Mouse (Mus musculus) layer of hippocampus, adult 9-11 months (tissue): ENCODE measurements around the gene Nol8.
A peak's percentile ranks its signal among the peaks of the same experiment; 100 is the strongest.

Experiments
- DNase-seq: peaks from one replicate; pipeline ENCODE4 v3.0.0; 2022

The Nol8 gene

DNA sequence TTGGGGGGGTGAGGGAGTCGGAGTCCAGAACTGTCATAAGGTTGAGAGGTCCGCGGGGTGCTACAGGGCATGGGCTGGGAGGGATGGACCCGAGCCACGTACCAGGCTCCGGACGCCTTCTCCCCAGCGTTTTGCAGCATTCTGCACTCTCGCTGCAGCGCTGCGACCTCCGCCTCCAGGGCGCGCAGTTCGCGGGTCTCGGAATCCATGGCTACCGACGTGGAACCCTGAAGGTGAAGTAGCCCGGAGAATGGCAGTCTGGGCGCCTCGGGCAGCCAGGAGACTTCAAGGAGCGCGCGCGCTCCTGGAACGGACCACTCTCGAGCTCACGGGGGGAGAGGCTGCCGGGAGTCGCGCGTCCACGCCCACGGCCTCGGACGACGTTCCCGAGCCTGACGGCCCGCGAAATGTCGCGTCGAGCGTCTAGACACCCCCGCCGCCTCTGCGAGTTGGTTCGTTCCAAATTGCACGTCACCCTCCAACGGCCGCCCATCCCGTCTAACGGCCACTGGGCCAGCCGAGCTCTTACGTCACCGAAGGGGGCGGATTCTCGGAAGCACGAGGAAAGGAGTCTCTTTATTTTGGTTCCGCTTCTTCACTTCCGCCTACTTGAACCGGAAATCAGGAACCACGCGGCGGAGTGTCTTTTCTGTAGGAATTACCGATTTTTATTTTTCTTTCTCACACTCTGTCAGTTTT lies at the start of gene Nol8, which contains the start of gene Cenpp:
TSS of gene Nol8 (plus strand) at position 598 of the 699 bp plus-strand sequence.
TSS of gene Cenpp (minus strand) at position 305 of the 699 bp plus-strand sequence.
- DNase-seq, result peak; percentile 98

DNA sequence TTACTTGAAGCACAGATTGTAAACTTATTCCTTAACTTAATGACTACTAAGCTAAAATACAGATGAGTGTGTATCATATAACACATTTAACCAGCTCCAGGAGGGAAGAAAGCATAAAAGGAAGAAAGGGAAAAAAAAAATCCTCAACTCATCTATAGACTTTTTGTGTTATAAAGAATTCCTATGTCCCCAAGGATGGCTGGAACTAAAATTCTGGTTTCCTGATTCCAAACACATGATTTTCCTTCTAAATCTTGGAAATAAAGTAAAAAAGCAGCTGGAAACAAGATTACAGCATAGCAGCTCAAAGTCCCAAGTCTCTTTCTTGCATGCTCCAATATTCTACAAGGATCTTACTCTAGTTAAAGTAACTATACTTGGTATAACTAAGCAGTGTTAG lies 49.3 kb upstream of the Nol8 start:
- DNase-seq, result no peak

DNA sequence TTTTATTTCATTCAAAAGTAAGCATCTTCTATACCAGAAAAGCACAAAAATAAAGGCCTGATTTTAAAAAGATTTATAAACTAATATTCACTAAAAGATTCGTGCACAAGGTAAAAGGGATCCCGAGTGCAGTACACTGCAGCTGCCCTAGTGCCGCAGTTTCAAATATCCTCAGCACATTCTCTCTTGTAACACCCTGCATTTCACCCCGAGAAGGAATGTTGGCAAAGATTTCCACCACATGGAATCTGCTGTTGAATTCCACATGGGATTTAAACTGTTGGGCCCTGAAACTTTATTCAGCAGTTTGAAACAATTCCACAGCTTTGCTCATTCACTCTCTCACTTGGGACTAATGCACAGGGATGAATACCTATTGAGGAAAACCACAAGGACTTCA lies 45.2 kb upstream of the Nol8 start, which contains the start of gene Ogn:
TSS of gene Ogn (plus strand) at position 333 of the 400 bp plus-strand sequence.
- no peak for DNase-seq

DNA sequence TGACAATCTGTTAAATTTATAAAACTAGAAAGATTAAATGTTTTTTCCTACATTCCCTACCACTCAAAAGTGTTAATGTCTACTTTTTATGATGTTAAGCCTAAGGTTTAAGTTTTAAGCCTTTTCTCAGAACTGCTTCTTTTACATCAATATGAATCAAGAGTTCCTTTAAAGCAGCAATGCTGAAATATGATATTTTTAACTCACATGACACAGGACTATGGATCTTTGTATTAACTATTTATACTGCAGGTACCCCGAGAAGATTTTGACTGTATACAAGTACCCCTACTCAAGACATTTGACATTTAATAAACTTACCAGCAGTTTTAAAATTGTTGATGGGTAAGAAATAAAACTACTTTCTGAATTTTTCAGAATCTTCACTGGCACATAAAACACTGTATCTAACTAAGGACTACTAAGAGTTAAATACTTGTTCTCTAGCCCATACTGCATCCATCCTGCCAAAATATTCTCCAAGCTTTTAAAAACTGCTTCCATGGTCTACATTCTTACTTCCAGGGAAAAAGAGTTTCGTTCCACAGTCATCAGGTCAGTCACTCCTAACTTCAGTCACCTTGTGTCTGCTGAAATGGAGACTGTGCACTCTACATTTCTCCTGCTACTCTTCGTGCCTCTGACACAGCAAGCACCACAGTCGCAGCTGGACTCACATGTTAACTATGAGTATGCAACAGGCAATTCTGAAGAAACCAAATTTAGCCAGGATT lies 44.1 kb upstream of the Nol8 start:
- DNase-seq, result no peak

DNA sequence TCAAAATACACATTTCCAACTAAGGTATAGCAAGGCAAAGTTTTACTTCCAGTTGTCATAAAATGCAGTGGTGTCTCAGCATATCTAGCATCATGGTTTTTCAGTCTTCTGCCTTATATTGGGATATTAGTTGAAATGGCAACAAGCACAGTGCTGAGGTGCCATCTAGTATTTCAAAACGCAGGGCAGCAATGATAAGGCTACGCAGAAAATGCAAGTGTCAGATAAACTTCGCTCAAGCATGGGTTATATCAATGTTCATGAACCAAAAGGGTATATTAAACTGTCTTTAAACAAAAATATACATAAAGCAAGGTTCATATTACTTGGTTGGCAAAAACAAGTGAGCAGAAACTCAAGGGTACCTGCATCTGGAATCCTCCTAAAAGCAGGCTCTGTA lies 35.9 kb upstream of the Nol8 start:
- no peak for DNase-seq

DNA sequence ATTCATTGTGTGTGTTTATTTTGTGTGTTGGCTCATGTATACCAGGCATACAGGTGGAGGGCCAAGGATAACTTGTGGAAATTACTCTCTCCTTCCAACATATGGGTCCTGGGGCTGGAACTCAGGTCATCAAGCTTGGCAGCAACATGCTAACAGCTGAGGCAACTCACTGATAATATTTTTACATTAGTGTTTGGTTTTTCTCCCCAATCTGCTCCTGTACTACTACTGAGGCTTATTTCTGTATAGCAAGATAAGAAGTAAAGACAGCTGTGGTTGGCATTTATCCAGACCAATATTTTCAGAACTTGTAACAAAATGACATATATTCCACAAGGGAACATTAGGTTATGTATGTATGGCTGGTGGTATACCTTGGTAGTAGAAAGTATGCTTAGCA lies 34.5 kb upstream of the Nol8 start:
- no peak for DNase-seq

DNA sequence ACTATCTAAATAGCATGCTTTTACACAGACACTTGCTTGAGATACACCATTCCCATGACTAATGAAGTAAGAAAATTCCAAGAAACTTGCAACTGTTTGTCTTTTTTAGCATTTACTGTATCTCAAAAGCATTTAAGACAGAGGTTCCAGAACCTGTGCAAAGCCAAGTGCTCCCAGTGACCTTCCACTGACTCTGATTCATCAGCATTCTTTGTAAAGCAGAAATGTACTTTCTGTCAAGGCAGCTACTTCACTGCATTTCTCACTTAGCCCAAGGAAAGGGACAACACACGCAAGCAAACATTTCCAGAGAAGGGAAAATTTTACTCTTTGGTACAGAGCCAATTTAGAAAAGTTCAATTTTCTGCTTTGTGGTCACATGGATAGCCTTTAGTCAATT lies 29.7 kb upstream of the Nol8 start:
- DNase-seq, result no peak

DNA sequence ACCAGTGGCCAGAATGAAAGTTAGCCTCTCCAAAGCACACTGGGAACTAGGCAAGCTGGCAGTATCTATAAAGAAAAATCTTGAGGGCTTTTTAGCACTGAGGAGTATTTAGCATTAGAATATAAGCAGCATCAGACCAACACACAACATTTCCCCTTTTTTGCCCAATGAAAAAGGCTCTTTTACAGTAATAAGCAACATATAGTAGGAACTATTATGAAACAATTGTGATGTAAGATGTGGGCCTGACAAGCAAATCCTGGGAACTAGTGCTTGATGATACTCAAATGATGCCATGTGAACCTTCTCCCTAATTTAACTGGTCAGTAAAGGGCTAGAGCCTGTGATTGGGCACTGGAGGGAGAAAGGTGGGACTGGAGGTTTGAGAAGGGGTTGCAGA lies 24.7 kb upstream of the Nol8 start:
- DNase-seq, result no peak

DNA sequence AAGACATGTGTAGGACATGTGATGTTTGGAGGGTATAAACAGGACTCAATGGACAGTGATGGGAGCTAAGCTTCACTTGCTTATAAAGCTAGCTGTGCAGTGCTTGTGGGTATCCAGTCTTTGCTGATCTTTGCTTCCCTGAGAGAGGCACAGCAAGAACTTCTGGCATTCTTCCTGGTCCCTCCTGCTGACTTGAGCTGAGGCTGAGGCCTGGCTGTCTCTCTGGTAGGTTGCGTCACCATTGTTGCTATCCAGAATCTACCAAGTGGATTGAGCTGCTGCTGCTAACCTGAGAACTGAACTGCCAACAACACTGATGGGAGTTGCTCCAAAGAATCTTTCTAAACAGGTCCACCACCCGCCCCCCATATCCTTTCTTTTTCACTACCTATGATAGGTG lies 23.8 kb upstream of the Nol8 start:
- no peak for DNase-seq

DNA sequence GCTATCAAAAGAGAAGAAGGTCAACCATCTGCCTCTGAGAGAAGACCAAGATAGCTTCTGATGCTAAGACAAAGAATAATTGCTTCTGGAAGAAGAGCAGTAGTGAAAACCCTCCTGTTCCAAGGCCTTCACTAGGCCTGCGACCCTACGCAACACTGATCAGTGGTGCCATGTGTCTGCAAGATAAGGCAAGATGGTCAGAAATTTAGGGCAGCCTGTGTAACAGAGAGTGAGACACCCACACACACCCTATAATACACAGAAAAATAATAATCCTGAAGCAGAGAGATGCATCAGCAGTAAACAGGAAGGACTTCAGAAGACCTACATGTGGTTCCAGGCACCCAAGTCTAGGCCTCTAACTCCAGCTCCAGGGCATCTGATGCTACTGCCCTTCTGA lies 12.9 kb upstream of the Nol8 start:
- no peak for DNase-seq

DNA sequence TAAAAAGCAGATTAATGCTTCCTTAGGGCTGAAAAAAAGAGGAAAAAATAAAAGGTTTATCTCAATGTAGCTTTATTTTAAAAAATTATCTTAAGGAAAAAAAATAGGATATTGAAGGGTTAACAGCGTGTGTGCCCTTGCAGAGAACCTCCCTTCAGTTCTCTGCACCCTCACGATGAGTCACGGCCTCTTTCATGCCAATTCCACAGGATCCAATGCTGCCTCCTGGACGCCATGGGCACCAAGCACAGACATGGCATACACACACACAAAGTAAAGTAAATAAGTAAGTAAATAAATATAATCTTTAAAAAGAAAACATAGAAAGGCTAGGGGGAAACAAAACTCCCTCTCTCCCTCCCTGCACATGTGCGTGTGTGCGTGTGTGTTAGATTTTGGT lies 10.2 kb upstream of the Nol8 start:
- DNase-seq, result no peak

DNA sequence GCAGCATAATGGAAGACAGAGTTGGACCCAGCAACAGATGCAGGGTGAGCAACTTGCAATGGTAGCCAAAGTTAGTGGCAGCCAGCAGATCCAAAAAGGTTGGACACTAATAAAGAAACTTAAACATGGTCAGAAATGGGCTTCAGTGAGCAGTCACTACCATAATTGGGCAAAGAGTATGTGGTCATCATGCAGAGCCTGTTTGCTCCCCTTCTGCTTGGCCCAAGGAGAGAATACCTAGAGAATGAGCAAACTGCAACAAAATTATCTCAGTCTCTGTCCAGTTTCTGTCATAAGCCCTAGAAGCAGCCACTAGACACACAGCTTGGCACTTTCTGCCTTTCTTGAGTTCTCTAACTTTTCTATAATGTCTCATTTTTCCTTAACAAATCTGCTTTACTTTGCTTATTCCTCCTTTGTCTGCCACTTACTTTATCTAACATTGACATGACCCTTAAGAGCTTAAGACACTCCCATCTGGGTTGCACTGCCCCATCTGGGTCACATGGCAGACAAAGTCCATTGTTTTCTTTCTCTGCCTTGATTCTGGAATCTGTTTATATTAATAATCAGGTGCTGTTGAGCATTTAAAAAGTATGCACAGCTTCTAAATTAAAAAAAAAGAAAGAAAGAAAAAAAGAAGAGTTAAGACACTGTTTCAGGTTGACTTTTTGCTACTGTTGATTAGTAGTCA lies 9.1 kb upstream of the Nol8 start:
- DNase-seq, result no peak

DNA sequence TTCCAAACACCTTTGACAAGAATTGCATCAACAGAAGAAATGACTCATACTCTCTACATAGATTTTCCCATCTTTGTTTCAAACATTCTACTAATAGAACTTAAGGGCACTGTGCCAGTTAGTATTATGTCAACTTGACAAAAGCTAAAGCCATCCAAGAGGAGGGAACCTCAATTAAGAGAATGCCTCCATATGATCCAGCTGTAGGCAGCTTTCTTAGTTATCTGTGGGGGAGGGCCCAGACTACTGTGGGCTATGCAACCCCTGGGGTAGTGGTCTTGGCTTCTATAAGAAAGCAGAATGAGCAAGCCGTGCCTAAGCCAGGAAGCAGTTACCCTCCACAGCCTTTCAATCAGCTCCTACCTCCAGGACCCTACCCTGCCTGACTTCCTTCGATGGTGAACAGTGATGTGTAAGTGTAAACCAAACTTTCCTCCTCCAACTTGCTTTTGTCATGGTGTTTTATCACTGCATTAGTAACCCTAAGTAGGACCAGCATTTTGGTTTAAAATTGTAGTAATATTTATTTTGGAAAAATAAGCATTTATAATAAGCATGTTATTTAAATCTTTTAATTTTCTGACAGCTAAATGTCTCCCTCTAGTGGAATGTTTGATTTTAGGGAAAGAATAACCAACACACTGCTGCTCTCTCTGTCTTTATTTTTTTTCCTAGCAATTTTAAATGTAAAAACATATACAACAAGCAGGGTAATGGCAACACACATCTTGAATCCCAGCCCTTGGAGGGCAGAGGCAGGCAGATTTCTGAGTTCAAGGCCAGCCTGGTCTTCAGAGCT lies 7.9 kb upstream of the Nol8 start:
- DNase-seq, result no peak

DNA sequence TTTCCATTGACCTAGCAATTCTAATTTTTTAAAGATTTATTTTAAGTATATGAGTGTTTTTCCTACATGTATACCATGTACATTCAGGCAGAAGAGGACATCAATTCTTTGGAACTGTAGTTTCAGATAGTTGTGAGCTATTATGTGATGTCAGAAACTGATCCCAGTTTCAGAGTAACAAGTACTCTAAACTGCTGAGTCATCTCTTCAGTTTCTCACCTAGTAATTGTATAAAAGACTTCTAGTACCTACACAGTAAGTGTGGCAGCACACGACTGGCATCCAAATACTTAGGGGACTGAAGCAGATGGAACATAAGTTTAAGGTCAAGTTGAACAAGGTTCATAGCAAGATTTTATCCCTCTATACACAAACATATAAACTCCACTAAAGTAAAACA lies 6.9 kb upstream of the Nol8 start:
- DNase-seq, result no peak

DNA sequence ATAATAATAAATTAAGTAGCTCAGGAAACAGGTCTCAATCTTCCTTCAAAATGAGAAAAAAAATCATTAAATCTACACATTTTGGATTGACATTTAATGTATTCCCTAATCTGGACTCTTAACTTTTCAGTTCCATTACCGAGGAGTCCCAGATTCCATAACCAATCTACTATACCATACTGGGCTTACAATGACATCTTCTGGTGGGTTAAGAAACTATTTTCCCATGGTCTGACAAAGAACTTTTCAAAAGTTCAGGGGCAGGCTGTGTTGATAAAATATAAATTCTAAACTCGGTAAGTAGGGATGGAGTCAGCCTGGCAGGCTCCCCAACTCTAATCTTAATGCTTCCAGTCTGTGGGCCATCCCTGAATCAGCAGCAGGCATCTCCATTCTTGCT lies 1.7 kb upstream of the Nol8 start:
- no peak for DNase-seq

DNA sequence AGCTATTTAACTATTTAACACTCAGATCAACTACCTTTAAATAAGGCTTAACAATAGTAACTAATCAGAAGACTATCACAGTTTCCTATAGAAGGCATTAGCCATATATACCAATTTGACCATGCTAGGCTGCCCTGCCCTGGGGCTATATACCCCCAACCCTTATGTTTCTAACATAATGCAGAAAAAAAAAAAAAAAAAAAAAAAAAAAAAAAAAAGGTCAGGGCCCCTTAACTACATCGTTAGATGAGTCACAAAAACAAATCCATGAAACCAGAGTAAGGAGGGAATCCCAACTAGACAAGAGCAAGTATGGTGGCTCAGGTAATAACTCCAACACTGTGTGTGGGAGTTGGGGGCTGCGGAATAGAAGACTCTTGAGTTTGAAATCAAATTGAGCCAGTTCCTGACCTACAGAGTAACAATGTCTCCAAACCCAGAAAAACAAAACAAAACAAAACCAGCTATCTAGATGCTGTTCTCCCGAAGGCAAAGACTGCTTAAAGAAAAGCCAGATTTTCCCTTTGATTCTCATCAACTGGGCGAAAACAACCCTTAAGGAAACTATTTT lies 1.0 kb upstream of the Nol8 start:
- no peak for DNase-seq

DNA sequence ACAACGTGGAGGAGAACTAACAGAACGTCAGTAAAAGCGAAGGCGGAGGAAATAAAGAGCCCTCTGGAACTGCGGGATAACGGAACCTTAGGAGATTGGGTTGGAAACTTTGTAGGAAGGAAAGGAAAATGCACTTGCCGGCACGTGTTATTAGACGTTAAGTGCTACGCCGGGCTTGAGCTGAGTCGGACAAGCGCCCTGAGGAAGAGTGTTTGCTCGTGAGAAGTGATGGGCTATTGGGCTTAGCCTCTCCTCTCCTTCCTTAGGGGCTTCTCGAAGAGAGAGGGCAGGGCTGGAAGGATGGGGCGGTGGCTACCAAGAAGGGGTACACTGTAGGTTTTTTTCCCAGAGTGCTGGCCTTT lies 283 bp downstream of the Nol8 start:
- no peak for DNase-seq

DNA sequence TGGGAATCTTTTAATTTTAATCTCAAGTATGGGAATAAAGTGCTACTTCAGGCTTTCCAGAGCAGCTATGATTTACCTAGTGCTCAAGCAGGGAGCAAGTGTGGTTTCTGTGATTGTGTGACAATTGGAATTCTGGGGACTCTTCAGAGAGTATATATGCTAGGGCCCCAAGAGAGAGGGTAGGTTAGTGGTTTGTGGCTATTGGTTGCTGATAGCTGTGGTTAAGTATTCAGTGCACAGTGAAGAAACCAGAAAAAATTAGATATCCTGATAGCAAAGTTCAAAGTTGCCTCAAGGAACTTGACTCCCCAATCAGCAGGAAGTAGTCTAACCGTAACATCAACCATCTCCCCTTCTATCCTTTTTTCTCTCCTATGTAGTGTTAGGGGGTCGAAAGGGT lies 24.9 kb downstream of the Nol8 start:
- no peak for DNase-seq

DNA sequence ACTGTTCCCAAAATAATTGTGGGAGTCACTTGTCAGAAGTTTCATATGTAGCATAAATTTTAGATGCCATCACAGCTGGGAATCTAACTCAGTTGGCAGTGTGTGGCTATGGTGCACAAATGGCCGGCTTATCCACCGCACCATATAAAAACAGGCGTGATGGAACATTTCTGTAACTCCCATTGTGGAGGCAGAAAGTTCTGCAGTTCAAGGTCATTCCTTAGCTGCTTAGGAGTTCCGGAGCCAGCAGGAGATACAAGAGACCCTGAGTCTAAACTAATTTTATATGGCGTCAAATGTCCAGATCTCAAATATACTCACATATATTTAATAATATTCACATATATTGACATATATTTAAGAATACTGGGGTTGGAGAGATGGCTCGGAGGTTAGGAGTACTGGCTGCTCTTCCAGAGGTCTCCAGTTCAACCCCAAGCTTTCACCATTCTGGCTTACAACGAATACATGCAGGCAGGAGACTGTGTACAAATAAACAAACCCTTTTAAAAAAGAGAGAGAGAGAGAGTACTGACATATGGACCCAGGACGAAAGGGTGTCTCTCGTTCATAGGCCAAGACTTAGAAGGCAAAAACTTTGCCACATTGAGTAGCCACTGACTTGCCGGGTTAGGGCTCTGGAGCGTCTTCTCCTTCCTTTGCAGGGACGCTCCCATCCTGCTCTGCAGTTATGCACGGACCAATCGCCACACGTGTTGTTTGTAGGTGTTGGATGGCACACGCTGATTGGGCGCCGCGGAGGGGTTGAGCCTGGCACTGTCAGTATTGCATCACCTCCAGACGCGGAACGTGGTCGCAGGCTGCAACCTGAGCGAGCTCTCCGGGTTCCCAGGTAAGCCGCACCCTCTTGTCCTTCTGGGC lies 28.7 kb downstream of the Nol8 start, which contains the start of gene Iars:
TSS of gene Iars (plus strand) at position 750 of the 882 bp plus-strand sequence.
- DNase-seq, result peak; percentile 99

DNA sequence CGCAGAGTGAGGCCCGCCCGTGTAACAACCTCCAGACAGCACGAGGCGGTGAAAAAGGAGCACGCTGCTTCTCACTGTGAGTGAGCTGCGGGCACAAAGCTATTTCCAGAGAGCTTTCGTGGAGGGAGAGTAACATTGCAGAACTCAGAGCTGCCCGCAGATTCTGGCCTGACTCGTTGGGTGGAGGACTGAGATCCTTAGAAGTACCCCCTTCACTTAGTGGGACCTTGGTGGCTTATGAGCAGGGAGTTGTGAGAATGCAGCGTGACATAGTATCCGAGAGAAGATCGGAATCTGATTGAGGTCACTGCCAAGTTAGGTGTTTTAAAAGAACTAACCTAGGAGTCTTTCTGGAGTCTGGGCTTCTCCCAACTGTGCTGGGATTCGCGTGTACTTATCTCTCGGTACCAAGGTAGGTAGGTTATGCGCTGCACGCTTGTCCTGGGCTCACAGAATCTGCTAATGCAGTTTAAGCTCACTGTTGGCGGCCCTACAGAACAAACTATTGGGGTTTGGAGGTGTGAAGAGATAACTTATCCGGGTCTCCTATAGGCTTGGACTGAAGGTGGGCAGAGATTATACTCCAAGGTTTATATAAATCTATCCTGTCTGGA lies 29.5 kb downstream of the Nol8 start:
- no peak for DNase-seq

DNA sequence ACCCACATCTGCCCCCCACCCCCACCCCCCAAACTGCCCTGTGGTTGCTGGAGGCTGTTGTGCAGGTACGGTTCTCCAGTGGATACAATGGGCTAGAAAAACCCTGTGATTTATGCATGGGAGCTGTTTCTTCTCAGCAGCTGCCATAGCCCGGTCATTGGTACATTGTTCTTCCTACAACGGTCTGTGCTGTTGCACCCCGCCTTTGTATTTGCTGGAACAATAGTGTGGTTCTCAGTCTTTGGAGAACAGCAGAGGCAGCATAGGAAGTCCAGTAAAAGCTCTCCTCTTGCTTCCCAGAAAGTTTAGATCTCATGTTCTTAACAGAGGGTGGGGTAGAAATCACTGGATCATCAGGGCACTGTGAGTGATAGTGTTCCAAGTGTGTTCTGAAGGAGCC lies 31.4 kb downstream of the Nol8 start:
- DNase-seq, result peak; percentile 41
